Mouse (Mus musculus) neural tube, embryonic 10.5 days (tissue): ENCODE data around the gene Btg3.

ENCODE experiments used
- DNase-seq: peaks from one replicate; pipeline ENCODE4 v3.0.0-alpha.2; 2017; ENCODE audit warnings: low spot score; ENCODE audit errors: extremely low spot score

Btg3 gene

GRCm38 (mm10) chr16:78301831-78302677, 74.9 kb downstream of the Btg3 start:
- DNase-seq, result no peak

GRCm38 (mm10) chr16:78301183-78301830, 75.7 kb downstream of the Btg3 start, which contains the start of gene Cxadr:
TSS of gene Cxadr (plus strand) at chr16:78301489.
- peak; percentile 90 for DNase-seq

GRCm38 (mm10) chr16:78296114-78296513, 80.9 kb downstream of the Btg3 start:
- DNase-seq, result no peak

- DNase-seq, result no peak
Measured at GRCm38 (mm10) chr16:78295601-78296000, 81.4 kb downstream of the Btg3 start.

- DNase-seq, result no peak
Measured at GRCm38 (mm10) chr16:78294606-78295275, 82.3 kb downstream of the Btg3 start.

- DNase-seq, result no peak
Measured at GRCm38 (mm10) chr16:78294051-78294450, 82.9 kb downstream of the Btg3 start.

- DNase-seq, result no peak
Measured at GRCm38 (mm10) chr16:78283231-78283630, 93.8 kb downstream of the Btg3 start.
